Mouse (Mus musculus) bone marrow, adult 2 months (tissue): ENCODE data around the gene Cacna2d3. TPM values are rescaled to one million over a fixed set of nuclear protein-coding genes. Genes with fewer than 3 reads are reported as not detected.

Experiments
- H3K27ac ChIP-seq: fragments of 200-500 bp; 2 replicates; pipeline ENCODE4 v1.5.1; 2012; ENCODE audit warnings: low read depth, mild to moderate bottlenecking, control low read depth, inconsistent platforms, low read length; ENCODE audit not compliant: control insufficient read depth, poor library complexity, insufficient read depth
- H3K4me1 ChIP-seq: fragments of 200-500 bp; 2 replicates; pipeline ENCODE4 v1.6.1; 2011; ENCODE audit warnings: low read length; ENCODE audit not compliant: control insufficient read depth, insufficient read depth
- H3K4me3 ChIP-seq: fragments of 200-500 bp; replicated peaks from 2 replicates; pipeline ENCODE3; 2011; ENCODE audit warnings: mild to moderate bottlenecking, low read depth, low read length, control low read depth; ENCODE audit not compliant: control insufficient read depth
- CTCF ChIP-seq: fragments of 200-500 bp; IDR thresholded peaks from 2 replicates; pipeline ENCODE4 v1.5.1; 2011; ENCODE audit warnings: low read length, control low read depth; ENCODE audit not compliant: control insufficient read depth, insufficient read depth
- POLR2A ChIP-seq: fragments of 200-500 bp; IDR thresholded peaks from 2 replicates; pipeline ENCODE4 v1.6.1; 2011; ENCODE audit warnings: low read depth, mild to moderate bottlenecking, control low read depth, low read length, borderline replicate concordance; ENCODE audit not compliant: control insufficient read depth
- WGBS: fragments of 180-500 bp; shearing (Covaris S2); methylation state at CpG from one replicate; pipeline ENCODE4 v1.1.7; 2018; 5-methylcytosine and 5-hydroxymethylcytosine counted together
- polyA plus RNA-seq: library from polyadenylated mRNA; stranded (reverse); fragments of >200 nt; gene quantifications from 2 replicates; pipeline ENCODE4 v1.2.4, GENCODE M21; 2011; ENCODE audit warnings: low replicate concordance; ENCODE audit not compliant: missing spikeins, insufficient read depth, insufficient read length

The Cacna2d3 gene
- polyA plus RNA-seq, 1 experiment, result 1.00 TPM

DNA sequence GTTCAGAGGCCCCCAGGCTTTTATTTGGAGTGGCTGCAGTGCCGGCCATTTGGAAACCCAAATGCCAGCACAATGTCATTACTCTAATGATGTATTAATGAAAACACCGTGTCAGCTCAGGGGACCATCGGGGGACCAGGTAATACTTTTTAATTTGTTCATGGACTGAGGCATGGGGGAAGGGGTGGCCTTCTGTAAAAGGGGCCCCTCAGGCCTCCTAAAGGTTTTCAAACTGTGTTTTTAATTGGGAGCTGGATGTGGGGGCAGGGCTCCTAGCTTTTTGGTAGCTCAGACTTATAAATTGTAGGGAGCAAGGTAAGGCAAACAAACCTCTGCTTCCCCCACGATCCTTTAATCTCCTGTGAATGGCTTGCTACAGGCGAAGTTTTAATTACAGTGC lies 749.0 kb downstream of the Cacna2d3 start:
- Histone ChIP-seq H3K4me3 (no peak overlapping the region), H3K27ac (no peak overlapping the region), H3K4me1 (no peaks in the 10 kb centered on the region)
- 68% methylated on average over 5 of the region's 5 CpGs for WGBS
- no peak for TF ChIP-seq CTCF
- no peak for TF ChIP-seq POLR2A

GRCm38 (mm10) chr14:28969247-28969646 lies 752.4 kb downstream of the Cacna2d3 start:
- Histone ChIP-seq H3K4me3 (no peak overlapping the region), H3K27ac (no peak overlapping the region), H3K4me1 (no peaks in the 10 kb centered on the region)
- WGBS, result 76% methylated on average over 4 of the region's 4 CpGs
- TF ChIP-seq POLR2A (no peak), CTCF (no peak)

DNA sequence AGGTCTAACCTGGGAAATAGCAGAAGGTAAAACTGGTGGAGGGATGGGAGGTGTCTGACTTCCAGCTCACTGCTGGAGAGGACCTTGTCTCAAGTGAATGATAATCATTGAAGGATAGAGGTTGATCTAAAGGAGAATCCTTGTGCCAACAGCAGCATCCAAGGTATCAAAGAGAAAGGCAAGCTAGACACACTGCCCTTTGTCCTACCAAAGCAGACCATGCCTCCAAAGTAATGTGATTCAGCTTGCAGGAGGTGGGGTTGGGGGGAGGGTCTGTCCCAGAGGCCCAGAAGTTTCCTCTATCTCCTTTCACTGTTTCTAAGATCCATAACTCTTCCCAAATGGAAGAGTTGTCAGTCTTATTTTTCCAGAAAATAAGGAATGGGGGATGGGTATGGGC lies 754.8 kb downstream of the Cacna2d3 start:
- no peak overlapping the region for H3K4me3 ChIP-seq
- no peak overlapping the region for H3K27ac ChIP-seq
- H3K4me1 ChIP-seq, result no peaks in the 10 kb centered on the region
- no peak for TF ChIP-seq POLR2A
- no peak for TF ChIP-seq CTCF

DNA sequence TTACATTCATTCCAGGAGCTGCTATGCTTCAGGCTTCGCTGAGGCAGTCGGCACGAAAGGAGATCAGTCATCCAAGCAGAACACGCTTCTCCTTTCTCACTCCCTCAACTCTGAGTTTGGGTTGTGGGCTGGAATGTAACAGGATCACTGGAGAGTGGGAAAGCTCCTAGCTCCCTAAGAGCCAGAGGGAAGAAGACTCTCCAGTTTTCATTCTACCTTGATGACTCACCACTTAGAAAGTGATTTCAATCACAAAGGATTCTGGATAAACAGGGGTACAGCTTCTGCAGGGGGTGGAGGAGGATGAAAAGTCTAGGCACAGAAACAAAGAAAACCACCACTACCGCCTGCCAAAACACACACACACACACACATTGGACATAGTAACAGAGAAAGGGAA lies 760.3 kb downstream of the Cacna2d3 start:
- no peak for TF ChIP-seq CTCF
- no peak overlapping the region for H3K4me3 ChIP-seq
- no peaks in the 10 kb centered on the region for H3K4me1 ChIP-seq
- 65% methylated on average over 5 of the region's 5 CpGs for WGBS
- no peak overlapping the region for H3K27ac ChIP-seq

DNA sequence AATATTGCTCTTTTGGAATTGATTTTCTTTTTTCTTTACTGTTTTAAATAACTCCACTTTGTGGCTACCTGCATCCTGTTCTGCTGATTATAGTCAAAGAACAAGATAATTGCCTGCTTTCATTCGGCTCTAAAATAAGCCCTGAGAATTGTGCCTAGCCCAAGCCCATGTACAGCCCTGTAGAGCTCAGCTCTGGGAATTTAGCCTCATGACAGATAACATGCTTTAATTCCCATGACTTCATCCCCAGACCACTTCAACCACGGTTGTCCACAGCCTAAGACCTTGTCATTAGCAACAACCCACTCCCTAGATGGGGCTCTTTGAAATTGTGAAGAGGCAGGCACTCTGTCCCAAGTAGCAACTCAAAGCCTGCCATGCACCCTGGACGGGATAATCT lies 762.6 kb downstream of the Cacna2d3 start:
- Histone ChIP-seq H3K4me3 (no peak overlapping the region), H3K27ac (no peak overlapping the region), H3K4me1 (no peaks in the 10 kb centered on the region)
- WGBS, result 39% methylated on average over 3 of the region's 3 CpGs
- TF ChIP-seq CTCF (no peak), POLR2A (no peak)

GRCm38 (mm10) chr14:28958131-28959015 lies 763.3 kb downstream of the Cacna2d3 start:
- no peak for TF ChIP-seq POLR2A
- H3K4me3 ChIP-seq, result no peak overlapping the region
- no peaks in the 10 kb centered on the region for H3K4me1 ChIP-seq
- WGBS, result 49% methylated on average over 6 of the region's 6 CpGs
- H3K27ac ChIP-seq, result no peak overlapping the region

- H3K4me3 ChIP-seq, result no peak overlapping the region
- no peak for TF ChIP-seq POLR2A
- TF ChIP-seq CTCF, result no peak
- no peak overlapping the region for H3K27ac ChIP-seq
- WGBS, result 15% methylated on average over 3 of the region's 3 CpGs
- no peaks in the 10 kb centered on the region for H3K4me1 ChIP-seq
These were observed 766.5 kb downstream of the Cacna2d3 start for GRCm38 (mm10) chr14:28955181-28955580.

DNA sequence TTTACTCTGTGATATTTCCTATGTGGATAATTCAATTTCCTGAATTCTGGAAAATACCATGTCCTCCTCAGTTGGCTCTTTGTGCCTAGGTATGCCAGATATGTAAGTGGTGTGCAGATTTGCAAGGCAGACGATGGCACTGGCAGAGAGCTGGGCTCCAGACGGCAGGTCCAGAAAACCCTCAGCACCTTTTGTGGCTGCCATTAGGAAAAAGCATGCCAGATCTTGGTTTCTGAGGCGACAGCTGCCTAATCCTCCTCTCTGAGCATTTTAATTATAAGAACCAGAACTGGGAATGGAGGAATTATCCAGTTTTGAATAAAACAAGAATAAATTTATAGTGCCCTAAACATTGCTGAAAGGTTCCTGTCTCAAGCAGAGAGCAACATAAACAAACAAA lies 767.1 kb downstream of the Cacna2d3 start:
- TF ChIP-seq CTCF (no peak), POLR2A (no peak)
- no peak overlapping the region for H3K27ac ChIP-seq
- WGBS, result 56% methylated on average over 3 of the region's 3 CpGs
- H3K4me1 ChIP-seq, result no peaks in the 10 kb centered on the region
- no peak overlapping the region for H3K4me3 ChIP-seq

- no peaks in the 10 kb centered on the region for H3K4me1 ChIP-seq
- H3K4me3 ChIP-seq, result no peak overlapping the region
- H3K27ac ChIP-seq, result no peak overlapping the region
- 51% methylated on average over 6 of the region's 6 CpGs for WGBS
- TF ChIP-seq POLR2A (no peak), CTCF (no peak)
These were observed 767.6 kb downstream of the Cacna2d3 start for GRCm38 (mm10) chr14:28954086-28954485.

GRCm38 (mm10) chr14:28953409-28953808 lies 768.3 kb downstream of the Cacna2d3 start:
- no peak for TF ChIP-seq POLR2A
- TF ChIP-seq CTCF, result no peak
- H3K4me3 ChIP-seq, result no peak overlapping the region
- 54% methylated on average over 5 of the region's 5 CpGs for WGBS
- no peak overlapping the region for H3K27ac ChIP-seq
- H3K4me1 ChIP-seq, result no peaks in the 10 kb centered on the region
